Mouse (Mus musculus): ENCODE data around the gene Tll2. TPM values are rescaled to one million over a fixed set of nuclear protein-coding genes. Genes with fewer than 3 reads are reported as not detected.

Tll2 gene
- polyA plus RNA-seq, 1 experiment = not detected

DNA sequence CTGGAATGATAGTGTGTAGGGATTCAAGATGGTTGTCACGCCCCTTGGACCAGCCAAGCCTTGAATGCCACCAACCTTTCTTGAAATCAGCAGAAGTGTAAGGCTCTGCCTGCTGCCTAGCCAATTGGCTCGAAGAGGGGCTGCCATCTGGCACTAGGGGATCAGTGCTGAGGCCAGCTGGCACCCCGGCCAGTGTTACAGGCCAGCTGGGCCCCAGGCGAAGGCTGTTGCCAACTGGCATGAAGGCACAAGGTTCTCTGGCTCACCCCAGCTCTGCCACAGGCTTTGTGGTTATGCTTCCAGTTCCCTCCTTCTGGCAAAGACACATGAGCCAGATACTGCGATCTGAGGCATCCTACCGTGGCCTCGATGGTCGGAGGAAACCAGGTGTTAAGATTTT lies 105.2 kb downstream of the Tll2 start:
- no peaks in the 10 kb centered on the region for H3K79me3 ChIP-seq (ENCODE audit: low read depth)
- H3K27me3 ChIP-seq (ENCODE audit: control insufficient read depth, insufficient read depth, insufficient read length) = peaks cover 65% of the 10 kb centered on the region
- no peak overlapping the region for H3ac ChIP-seq (ENCODE audit: control insufficient read depth, insufficient read length, low read depth)
- no peak for TF ChIP-seq CTCF (IDR thresholded peaks at IDR 0.05; ENCODE audit: control insufficient read depth, insufficient read depth, insufficient read length)
- no peak for TF ChIP-seq MAX (IDR thresholded peaks at IDR 0.05)
- TF ChIP-seq MYOG (IDR thresholded peaks at IDR 0.05; ENCODE audit: control insufficient read depth, extremely low read depth, insufficient read length) = no peak
- no peaks in the 10 kb centered on the region for H3K36me3 ChIP-seq (ENCODE audit: control insufficient read depth, insufficient read depth)
- H3K79me2 ChIP-seq (ENCODE audit: control insufficient read depth, insufficient read depth) = no peaks in the 10 kb centered on the region
- H3K4me3 ChIP-seq (ENCODE audit: insufficient read depth, poor library complexity, severe bottlenecking) = no peak overlapping the region

GRCm38 (mm10) chr19:41100863-41101262 lies 105.8 kb downstream of the Tll2 start:
- no peak overlapping the region for H3ac ChIP-seq (ENCODE audit: control insufficient read depth, insufficient read length, low read depth)
- peaks cover 61% of the 10 kb centered on the region for H3K27me3 ChIP-seq (ENCODE audit: control insufficient read depth, insufficient read depth, insufficient read length)
- no peak overlapping the region for H3K4me3 ChIP-seq (ENCODE audit: insufficient read depth, poor library complexity, severe bottlenecking)
- H3K79me2 ChIP-seq (ENCODE audit: control insufficient read depth, insufficient read depth) = no peaks in the 10 kb centered on the region
- H3K36me3 ChIP-seq (ENCODE audit: control insufficient read depth, insufficient read depth) = no peaks in the 10 kb centered on the region
- TF ChIP-seq USF1 (IDR thresholded peaks at IDR 0.05; ENCODE audit: low read depth) (no peak), CTCF (IDR thresholded peaks at IDR 0.05; ENCODE audit: control insufficient read depth, insufficient read depth, insufficient read length) (no peak), FOSL1 (IDR thresholded peaks at IDR 0.05; ENCODE audit: insufficient read depth, low read length, poor library complexity, severe bottlenecking) (no peak), MYOG (IDR thresholded peaks at IDR 0.05; ENCODE audit: control insufficient read depth, extremely low read depth, insufficient read length) (no peak), MAX (IDR thresholded peaks at IDR 0.05) (no peak), MYOD1 (IDR thresholded peaks at IDR 0.05; ENCODE audit: control insufficient read depth, insufficient read length, low read depth) (no peak), CEBPB (IDR thresholded peaks at IDR 0.05; ENCODE audit: low read depth) (no peak)
- H3K79me3 ChIP-seq (ENCODE audit: low read depth) = no peaks in the 10 kb centered on the region

DNA sequence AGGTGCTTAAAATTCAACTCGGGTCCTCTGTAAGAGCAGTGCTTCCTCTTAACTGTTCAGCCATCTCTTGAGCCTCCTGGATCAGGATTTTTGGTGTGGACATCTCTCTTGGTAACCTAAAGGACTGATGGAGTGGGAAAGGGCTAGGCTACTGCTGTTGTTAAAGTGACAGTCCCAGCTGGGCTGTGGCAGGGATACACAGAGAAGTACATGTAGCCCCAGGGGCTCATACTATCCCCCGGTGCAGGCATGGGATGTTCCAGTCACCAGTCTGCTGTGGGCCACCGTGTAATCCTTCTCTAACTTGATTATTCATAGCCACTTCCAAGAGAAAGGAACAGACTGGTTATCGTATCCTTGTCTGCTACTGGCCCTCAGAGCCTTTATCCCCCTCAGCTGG lies 109.6 kb downstream of the Tll2 start:
- H3K36me3 ChIP-seq (ENCODE audit: control insufficient read depth, insufficient read depth) = no peaks in the 10 kb centered on the region
- no peaks in the 10 kb centered on the region for H3K79me3 ChIP-seq (ENCODE audit: low read depth)
- no peak overlapping the region for H3K4me3 ChIP-seq (ENCODE audit: insufficient read depth, poor library complexity, severe bottlenecking)
- no peak for TF ChIP-seq MYOG (IDR thresholded peaks at IDR 0.05; ENCODE audit: control insufficient read depth, extremely low read depth, insufficient read length)
- TF ChIP-seq USF1 (IDR thresholded peaks at IDR 0.05; ENCODE audit: low read depth) = no peak
- TF ChIP-seq FOSL1 (IDR thresholded peaks at IDR 0.05; ENCODE audit: insufficient read depth, low read length, poor library complexity, severe bottlenecking) = no peak
- TF ChIP-seq CTCF (IDR thresholded peaks at IDR 0.05; ENCODE audit: control insufficient read depth, insufficient read depth, insufficient read length) = no peak
- TF ChIP-seq MYOD1 (IDR thresholded peaks at IDR 0.05; ENCODE audit: control insufficient read depth, insufficient read length, low read depth) = no peak
- no peak for TF ChIP-seq MAX (IDR thresholded peaks at IDR 0.05)
- TF ChIP-seq CEBPB (IDR thresholded peaks at IDR 0.05; ENCODE audit: low read depth) = no peak
- no peaks in the 10 kb centered on the region for H3K79me2 ChIP-seq (ENCODE audit: control insufficient read depth, insufficient read depth)
- no peak overlapping the region for H3ac ChIP-seq (ENCODE audit: control insufficient read depth, insufficient read length, low read depth)
- H3K27me3 ChIP-seq (ENCODE audit: control insufficient read depth, insufficient read depth, insufficient read length) = peaks cover 45% of the 10 kb centered on the region

DNA sequence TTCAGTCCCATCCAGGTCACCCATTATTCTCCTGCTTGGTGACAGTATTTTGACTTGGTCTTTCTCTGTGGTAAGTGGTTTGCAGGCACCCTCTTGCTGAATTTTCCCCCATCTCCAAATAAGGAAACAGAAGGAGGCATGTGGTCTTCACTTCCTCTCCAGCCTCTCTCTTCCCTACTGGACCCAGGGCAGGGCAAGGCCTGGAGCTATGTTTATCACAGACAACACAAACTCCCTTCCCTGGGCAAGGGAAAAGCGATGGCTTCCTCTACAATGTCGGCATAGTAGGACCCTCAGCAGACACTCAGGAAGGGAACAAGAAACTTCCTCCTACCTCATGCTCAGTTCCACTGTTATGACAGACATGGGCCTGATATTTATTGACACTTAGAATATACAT lies 114.7 kb downstream of the Tll2 start:
- Histone ChIP-seq H3K27me3 (ENCODE audit: control insufficient read depth, insufficient read depth, insufficient read length) (peaks cover 40% of the 10 kb centered on the region), H3K79me3 (ENCODE audit: low read depth) (no peaks in the 10 kb centered on the region), H3K79me2 (ENCODE audit: control insufficient read depth, insufficient read depth) (no peaks in the 10 kb centered on the region), H3K4me3 (ENCODE audit: insufficient read depth, poor library complexity, severe bottlenecking) (no peak overlapping the region), H3ac (ENCODE audit: control insufficient read depth, insufficient read length, low read depth) (no peak overlapping the region), H3K36me3 (ENCODE audit: control insufficient read depth, insufficient read depth) (no peaks in the 10 kb centered on the region)
- TF ChIP-seq MYOD1 (IDR thresholded peaks at IDR 0.05; ENCODE audit: control insufficient read depth, insufficient read length, low read depth) (no peak), MAX (IDR thresholded peaks at IDR 0.05) (no peak), MYOG (IDR thresholded peaks at IDR 0.05; ENCODE audit: control insufficient read depth, extremely low read depth, insufficient read length) (no peak), USF1 (IDR thresholded peaks at IDR 0.05; ENCODE audit: low read depth) (no peak), CTCF (IDR thresholded peaks at IDR 0.05; ENCODE audit: control insufficient read depth, insufficient read depth, insufficient read length) (no peak), FOSL1 (IDR thresholded peaks at IDR 0.05; ENCODE audit: insufficient read depth, low read length, poor library complexity, severe bottlenecking) (no peak), CEBPB (IDR thresholded peaks at IDR 0.05; ENCODE audit: low read depth) (no peak)

GRCm38 (mm10) chr19:41089833-41090232 lies 116.8 kb downstream of the Tll2 start:
- TF ChIP-seq FOSL1 (IDR thresholded peaks at IDR 0.05; ENCODE audit: insufficient read depth, low read length, poor library complexity, severe bottlenecking) = no peak
- TF ChIP-seq CTCF (IDR thresholded peaks at IDR 0.05; ENCODE audit: control insufficient read depth, insufficient read depth, insufficient read length) = peak; percentile 53
- TF ChIP-seq USF1 (IDR thresholded peaks at IDR 0.05; ENCODE audit: low read depth) = no peak
- no peak for TF ChIP-seq MAX (IDR thresholded peaks at IDR 0.05)
- no peak for TF ChIP-seq MYOD1 (IDR thresholded peaks at IDR 0.05; ENCODE audit: control insufficient read depth, insufficient read length, low read depth)
- TF ChIP-seq CEBPB (IDR thresholded peaks at IDR 0.05; ENCODE audit: low read depth) = no peak
- H3K27me3 ChIP-seq (ENCODE audit: control insufficient read depth, insufficient read depth, insufficient read length) = peaks cover 46% of the 10 kb centered on the region
- H3ac ChIP-seq (ENCODE audit: control insufficient read depth, insufficient read length, low read depth) = no peak overlapping the region

DNA sequence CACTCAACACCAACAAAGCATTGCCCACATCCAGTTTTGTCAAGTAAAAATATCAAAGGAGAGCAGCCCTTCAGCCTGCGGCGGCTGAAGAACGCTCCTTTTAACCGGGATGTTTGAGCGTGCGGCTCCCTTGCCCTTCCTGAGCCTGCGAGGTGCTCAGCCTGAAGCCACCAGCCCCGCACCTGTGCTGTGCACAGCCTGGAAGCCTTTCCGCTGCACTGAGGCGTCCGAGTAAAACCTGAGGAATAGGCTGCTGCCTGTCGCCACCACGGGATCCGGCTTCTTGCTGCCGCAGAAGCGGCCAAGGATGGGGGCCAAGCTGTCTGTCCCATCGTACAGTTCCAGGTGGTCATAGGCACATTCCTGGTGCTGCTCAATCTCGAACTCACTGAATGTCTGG lies 118.1 kb downstream of the Tll2 start:
- peaks cover 59% of the 10 kb centered on the region for H3K27me3 ChIP-seq (ENCODE audit: control insufficient read depth, insufficient read depth, insufficient read length)
- no peak overlapping the region for H3K4me3 ChIP-seq (ENCODE audit: insufficient read depth, poor library complexity, severe bottlenecking)
- H3K36me3 ChIP-seq (ENCODE audit: control insufficient read depth, insufficient read depth) = no peaks in the 10 kb centered on the region
- no peak for TF ChIP-seq MYOG (IDR thresholded peaks at IDR 0.05; ENCODE audit: control insufficient read depth, extremely low read depth, insufficient read length)
- no peak for TF ChIP-seq USF1 (IDR thresholded peaks at IDR 0.05; ENCODE audit: low read depth)
- no peak for TF ChIP-seq CEBPB (IDR thresholded peaks at IDR 0.05; ENCODE audit: low read depth)
- no peak for TF ChIP-seq FOSL1 (IDR thresholded peaks at IDR 0.05; ENCODE audit: insufficient read depth, low read length, poor library complexity, severe bottlenecking)
- TF ChIP-seq MYOD1 (IDR thresholded peaks at IDR 0.05; ENCODE audit: control insufficient read depth, insufficient read length, low read depth) = no peak
- no peak for TF ChIP-seq CTCF (IDR thresholded peaks at IDR 0.05; ENCODE audit: control insufficient read depth, insufficient read depth, insufficient read length)
- no peak for TF ChIP-seq MAX (IDR thresholded peaks at IDR 0.05)
- no peaks in the 10 kb centered on the region for H3K79me3 ChIP-seq (ENCODE audit: low read depth)
- H3K79me2 ChIP-seq (ENCODE audit: control insufficient read depth, insufficient read depth) = no peaks in the 10 kb centered on the region
- H3ac ChIP-seq (ENCODE audit: control insufficient read depth, insufficient read length, low read depth) = no peak overlapping the region

More at GRCm38 (mm10) chr19:41089833-41090232, 116.8 kb downstream of the Tll2 start:
- Histone ChIP-seq H3K4me3 (ENCODE audit: insufficient read depth, poor library complexity, severe bottlenecking) (no peak overlapping the region), H3K79me2 (ENCODE audit: control insufficient read depth, insufficient read depth) (no peaks in the 10 kb centered on the region), H3K79me3 (ENCODE audit: low read depth) (no peaks in the 10 kb centered on the region), H3K36me3 (ENCODE audit: control insufficient read depth, insufficient read depth) (no peaks in the 10 kb centered on the region)

Measured in C2C12 (cell line).